Mouse (Mus musculus) embryo, embryonic 9.5 days (tissue): Measurements from ENCODE around the gene Olfr969.
"Not testable (repeated sequence)": the region's sequence is repeated elsewhere in the genome, so short reads cannot be mapped to it uniquely, and the experiment has no call there.

ENCODE experiments used
- DNase-seq: peaks from one replicate; pipeline ENCODE4 v3.0.0-alpha.2; 2017; ENCODE audit errors: extremely low spot score

The Olfr969 gene

DNA sequence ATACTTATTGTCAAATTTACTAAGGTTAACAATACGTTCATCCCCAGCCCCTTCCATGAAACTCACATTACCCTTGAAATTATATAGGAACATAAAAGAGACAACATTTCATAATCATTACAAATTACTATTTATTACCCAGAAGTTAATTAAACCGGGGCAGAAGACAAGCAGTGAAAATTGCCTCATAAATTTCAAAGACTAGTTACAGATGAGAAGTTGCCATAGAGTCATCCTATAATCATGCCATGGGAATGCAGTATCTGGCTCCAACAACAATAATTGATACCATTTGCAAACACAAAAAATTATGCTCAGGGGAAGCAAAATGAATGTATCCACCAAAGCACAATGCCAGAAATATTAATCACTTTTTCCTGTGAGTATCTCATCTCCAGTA, at the start of gene Olfr969:
TSS of gene Olfr969 (plus strand) at position 388 of the 400 bp plus-strand sequence.
- no peak for DNase-seq

DNA sequence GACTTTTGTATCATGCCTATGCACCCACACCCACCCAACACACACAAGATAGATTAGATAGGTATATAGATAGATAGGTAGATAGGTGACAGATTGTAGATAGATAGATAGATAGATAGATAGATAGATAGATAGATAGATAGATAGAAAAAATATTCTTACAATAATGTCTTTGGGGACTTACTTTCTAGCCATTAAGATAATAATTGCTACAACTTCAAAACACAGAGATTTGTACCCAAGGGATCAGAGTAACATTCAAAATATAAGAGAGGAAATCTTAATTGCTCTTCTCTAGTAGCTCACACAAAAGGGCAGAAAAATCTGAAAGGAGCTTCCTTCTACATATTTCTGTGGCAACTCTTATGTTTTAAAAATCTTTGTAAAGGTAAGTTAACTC, 44.8 kb upstream of the Olfr969 start, which contains the start of gene Olfr967:
TSS of gene Olfr967 (plus strand) at position 301 of the 400 bp plus-strand sequence.
- DNase-seq = no peak

DNA sequence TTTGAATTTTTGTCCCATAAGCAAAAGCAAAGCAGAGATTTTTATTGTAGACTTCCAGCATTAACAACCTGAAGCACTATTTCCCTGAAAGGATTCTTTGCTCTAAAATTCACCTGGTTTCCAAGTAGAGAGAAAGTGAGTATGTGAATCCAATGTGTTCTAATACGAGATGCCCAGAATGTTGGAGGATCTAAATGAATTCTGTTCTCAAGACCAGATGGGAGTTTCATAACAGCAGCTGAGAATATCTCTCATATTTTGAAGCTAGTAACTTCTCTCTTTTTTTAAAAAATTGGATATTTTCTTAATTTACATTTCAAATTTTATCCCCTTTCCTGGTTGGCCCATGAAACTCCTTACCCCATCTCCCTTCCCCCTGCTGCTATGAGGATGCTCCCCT, 44.3 kb upstream of the Olfr969 start:
- no peak for DNase-seq

DNA sequence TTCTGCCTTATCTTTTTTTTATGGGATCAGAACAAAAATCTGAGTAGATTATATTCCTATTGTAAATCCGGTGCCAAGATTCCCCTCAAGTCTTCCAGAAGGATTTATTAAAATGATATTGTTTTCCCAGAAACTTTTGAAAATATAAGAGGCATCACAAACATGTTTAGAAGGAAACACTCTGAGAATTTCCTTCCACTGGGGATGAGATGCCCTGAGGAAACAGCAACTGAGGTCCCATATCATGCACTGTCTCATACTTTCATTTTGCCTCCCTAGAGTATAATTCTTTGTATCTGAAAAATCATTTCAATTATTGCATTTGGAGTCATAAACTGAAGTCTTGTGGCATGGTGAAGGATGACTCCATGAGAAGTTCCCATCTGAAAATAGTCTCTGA, 7.6 kb upstream of the Olfr969 start, which contains the start of gene Olfr968:
TSS of gene Olfr968 (minus strand) at position 101 of the 400 bp plus-strand sequence.
- no peak for DNase-seq

DNA sequence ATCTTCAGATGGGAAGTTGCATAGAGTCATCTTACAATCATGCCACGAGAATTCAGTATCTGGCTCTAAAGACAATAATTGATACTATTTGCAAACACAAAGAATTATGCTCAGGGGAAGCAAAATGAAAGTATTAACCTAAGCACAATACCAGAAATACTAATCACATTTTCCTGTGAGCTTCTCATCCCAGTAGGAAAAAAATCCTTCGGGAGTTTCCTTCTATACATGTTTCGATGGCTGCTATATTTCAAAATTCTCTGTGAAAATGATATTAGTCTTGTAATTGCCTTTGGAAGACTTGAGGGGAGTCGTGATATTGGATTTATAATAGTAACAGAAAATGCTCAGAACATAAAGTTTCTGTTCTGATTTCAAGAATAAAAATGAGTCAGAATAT, 17.8 kb downstream of the Olfr969 start, which contains the start of gene Olfr970:
TSS of gene Olfr970 (plus strand) at position 301 of the 400 bp plus-strand sequence.
- no peak for DNase-seq

DNA sequence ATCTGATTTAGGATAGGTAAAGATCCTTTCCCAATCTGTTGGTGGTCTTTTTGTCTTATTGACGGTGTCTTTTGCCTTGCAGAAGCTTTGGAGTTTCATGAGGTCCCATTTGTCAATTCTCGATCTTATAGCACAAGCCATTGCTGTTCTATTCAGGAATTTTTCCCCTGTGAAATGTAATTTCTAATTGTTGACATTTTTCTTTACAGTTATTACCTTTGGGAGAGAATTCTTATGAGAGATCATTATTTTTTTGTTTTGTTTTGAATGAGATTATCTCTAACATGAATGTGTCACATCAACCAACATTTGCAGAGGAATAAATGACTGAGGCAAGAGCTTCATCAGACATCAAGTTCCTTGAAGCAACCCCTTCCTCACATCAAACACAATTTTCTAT, 45.8 kb downstream of the Olfr969 start, which contains the start of gene Olfr971:
TSS of gene Olfr971 (plus strand) at position 301 of the 400 bp plus-strand sequence.
- DNase-seq = not testable (repeated sequence)
